Mouse (Mus musculus): ENCODE results near the gene Ttll11. TPM values are rescaled to one million over a fixed set of nuclear protein-coding genes. Genes with fewer than 3 reads are reported as not detected.

The Ttll11 gene
- polyA plus RNA-seq, 1 experiment = not detected

- Histone ChIP-seq H3K4me1 (ENCODE audit: control insufficient read depth, insufficient read depth, low read length) (no peaks in the 10 kb centered on the region), H3K27ac (ENCODE audit: insufficient read depth, low read depth, low read length) (no peak overlapping the region), H3K4me3 (ENCODE audit: insufficient read depth, low read length) (no peak overlapping the region)
- no peak for TF ChIP-seq POLR2A (IDR thresholded peaks at IDR 0.05; ENCODE audit: borderline replicate concordance, low read depth, low read length)
- TF ChIP-seq CTCF (IDR thresholded peaks at IDR 0.05; ENCODE audit: low read depth, low read length) = no peak
These were observed 145.4 kb downstream of the Ttll11 start for GRCm38 (mm10) chr2:35834198-35834913.

DNA sequence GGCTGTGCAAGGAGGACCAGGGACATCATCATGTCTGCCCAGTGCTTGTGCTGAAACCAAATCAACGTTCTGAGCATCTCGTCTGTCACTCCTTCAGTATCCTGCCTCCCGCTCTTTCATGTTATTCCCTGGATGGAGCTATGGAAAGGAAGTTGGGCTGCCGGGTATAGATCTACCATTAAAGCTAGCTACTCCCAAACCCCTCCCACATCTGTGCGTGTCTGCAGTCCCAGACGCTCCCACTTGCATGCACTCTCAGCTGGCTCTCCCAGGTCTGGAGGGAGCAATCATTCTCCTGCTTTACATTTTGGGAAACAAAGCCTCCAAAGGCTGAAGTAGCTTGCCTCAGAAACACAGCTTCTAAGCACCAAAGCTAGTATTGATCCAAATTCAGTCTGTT is 146.2 kb downstream of the Ttll11 start:
- Histone ChIP-seq H3K4me3 (ENCODE audit: insufficient read depth, low read length) (no peak overlapping the region), H3K4me1 (ENCODE audit: control insufficient read depth, insufficient read depth, low read length) (no peaks in the 10 kb centered on the region)
- TF ChIP-seq CTCF (IDR thresholded peaks at IDR 0.05; ENCODE audit: low read depth, low read length) (no peak), POLR2A (IDR thresholded peaks at IDR 0.05; ENCODE audit: borderline replicate concordance, low read depth, low read length) (no peak)

GRCm38 (mm10) chr2:35832742-35833425 is 146.8 kb downstream of the Ttll11 start:
- Histone ChIP-seq H3K27ac (ENCODE audit: insufficient read depth, low read depth, low read length) (no peak overlapping the region), H3K4me1 (ENCODE audit: control insufficient read depth, insufficient read depth, low read length) (no peaks in the 10 kb centered on the region), H3K4me3 (ENCODE audit: insufficient read depth, low read length) (no peak overlapping the region)

More for the DNA sequence above, 146.2 kb downstream of the Ttll11 start:
- H3K27ac ChIP-seq (ENCODE audit: insufficient read depth, low read depth, low read length) = no peak overlapping the region

DNA sequence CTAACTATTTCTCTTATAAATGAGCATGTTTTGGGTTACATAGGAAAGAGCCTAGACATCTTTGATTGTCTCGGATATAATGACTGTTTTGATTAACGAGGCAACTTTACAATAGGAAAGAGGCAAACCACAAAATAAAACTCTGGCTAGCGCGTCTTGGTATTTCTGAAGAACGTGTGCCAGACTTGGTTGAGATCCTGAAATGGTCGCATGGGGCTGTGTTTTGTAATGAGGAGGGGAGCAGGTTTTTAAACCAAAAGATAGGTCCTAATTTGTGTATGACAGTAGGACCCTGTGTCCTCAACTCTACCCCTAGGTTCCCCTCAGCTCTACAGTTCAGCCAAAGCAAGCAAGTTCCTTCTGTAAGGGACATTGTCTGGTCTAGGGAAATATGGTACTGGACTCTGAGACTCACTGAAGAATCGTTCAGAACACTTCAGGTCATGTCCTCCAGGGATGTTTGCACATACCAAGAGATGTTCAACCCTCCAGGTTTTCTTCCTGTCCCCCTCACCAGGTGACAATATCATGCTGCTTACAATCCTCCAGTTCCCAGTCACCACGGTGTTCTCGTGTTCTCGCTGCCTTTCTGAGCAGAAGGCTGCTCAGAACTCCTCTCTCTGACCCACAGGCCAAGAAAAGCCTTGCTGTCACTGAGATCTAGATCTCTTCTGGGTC is 147.7 kb downstream of the Ttll11 start:
- Histone ChIP-seq H3K27ac (ENCODE audit: insufficient read depth, low read depth, low read length) (no peak overlapping the region), H3K4me1 (ENCODE audit: control insufficient read depth, insufficient read depth, low read length) (no peaks in the 10 kb centered on the region), H3K4me3 (ENCODE audit: insufficient read depth, low read length) (no peak overlapping the region)
- no peak for TF ChIP-seq CTCF (IDR thresholded peaks at IDR 0.05; ENCODE audit: low read depth, low read length)
- TF ChIP-seq POLR2A (IDR thresholded peaks at IDR 0.05; ENCODE audit: borderline replicate concordance, low read depth, low read length) = no peak

More at GRCm38 (mm10) chr2:35832742-35833425, 146.8 kb downstream of the Ttll11 start:
- no peak for TF ChIP-seq POLR2A (IDR thresholded peaks at IDR 0.05; ENCODE audit: borderline replicate concordance, low read depth, low read length)

- Histone ChIP-seq H3K4me3 (ENCODE audit: insufficient read depth, low read length) (no peak overlapping the region), H3K27ac (ENCODE audit: insufficient read depth, low read depth, low read length) (no peak overlapping the region), H3K4me1 (ENCODE audit: control insufficient read depth, insufficient read depth, low read length) (no peaks in the 10 kb centered on the region)
- TF ChIP-seq CTCF (IDR thresholded peaks at IDR 0.05; ENCODE audit: low read depth, low read length) = no peak
- TF ChIP-seq POLR2A (IDR thresholded peaks at IDR 0.05; ENCODE audit: borderline replicate concordance, low read depth, low read length) = no peak
These were observed 148.5 kb downstream of the Ttll11 start for GRCm38 (mm10) chr2:35830966-35831903.

DNA sequence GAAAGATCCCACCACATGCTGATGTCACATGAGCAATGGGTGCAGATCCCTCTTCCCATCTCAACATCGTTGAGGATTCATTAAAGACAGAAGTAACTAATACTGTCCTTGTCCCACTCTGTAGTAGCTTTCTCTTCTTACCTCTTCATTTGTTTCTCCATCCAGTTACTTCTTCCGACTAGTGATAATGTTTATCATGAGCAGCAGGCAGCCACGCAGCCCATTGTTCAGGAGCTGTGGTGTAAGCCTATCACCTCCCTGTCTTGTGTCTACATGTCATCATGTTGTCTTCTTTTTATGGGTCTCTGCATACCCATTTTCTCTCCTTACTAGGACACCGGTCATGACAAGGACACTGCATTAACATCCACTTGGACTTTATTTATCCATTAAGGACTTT is 150.6 kb downstream of the Ttll11 start:
- TF ChIP-seq POLR2A (IDR thresholded peaks at IDR 0.05; ENCODE audit: borderline replicate concordance, low read depth, low read length) = no peak
- no peak for TF ChIP-seq CTCF (IDR thresholded peaks at IDR 0.05; ENCODE audit: low read depth, low read length)
- Histone ChIP-seq H3K4me3 (ENCODE audit: insufficient read depth, low read length) (no peak overlapping the region), H3K4me1 (ENCODE audit: control insufficient read depth, insufficient read depth, low read length) (no peaks in the 10 kb centered on the region)

GRCm38 (mm10) chr2:35827886-35828285 is 151.8 kb downstream of the Ttll11 start:
- TF ChIP-seq CTCF (IDR thresholded peaks at IDR 0.05; ENCODE audit: low read depth, low read length) (no peak), POLR2A (IDR thresholded peaks at IDR 0.05; ENCODE audit: borderline replicate concordance, low read depth, low read length) (no peak)
- Histone ChIP-seq H3K4me1 (ENCODE audit: control insufficient read depth, insufficient read depth, low read length) (no peaks in the 10 kb centered on the region), H3K27ac (ENCODE audit: insufficient read depth, low read depth, low read length) (no peak overlapping the region), H3K4me3 (ENCODE audit: insufficient read depth, low read length) (no peak overlapping the region)

More for the DNA sequence above, 150.6 kb downstream of the Ttll11 start:
- no peak overlapping the region for H3K27ac ChIP-seq (ENCODE audit: insufficient read depth, low read depth, low read length)

DNA sequence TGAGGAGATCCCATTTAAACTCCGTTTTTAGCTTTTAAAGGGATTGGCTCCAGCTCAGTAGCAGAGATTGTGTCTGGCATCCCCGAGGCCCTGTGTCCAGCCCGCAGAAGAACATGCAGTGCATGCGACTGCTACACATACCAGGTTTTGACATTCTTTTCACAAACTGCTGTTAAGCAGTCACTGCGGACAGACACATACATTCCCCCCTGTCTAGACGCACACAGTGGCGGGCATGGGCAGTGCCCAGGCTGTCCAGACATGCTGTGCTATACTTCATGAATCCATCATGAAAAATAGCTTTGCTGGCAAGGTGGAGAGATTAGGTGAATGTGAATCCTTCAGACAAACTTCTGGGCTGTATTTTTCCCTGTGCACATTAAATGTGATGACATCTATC is 154.6 kb downstream of the Ttll11 start:
- H3K27ac ChIP-seq (ENCODE audit: insufficient read depth, low read depth, low read length) = no peak overlapping the region
- H3K4me1 ChIP-seq (ENCODE audit: control insufficient read depth, insufficient read depth, low read length) = no peaks in the 10 kb centered on the region
- TF ChIP-seq POLR2A (IDR thresholded peaks at IDR 0.05; ENCODE audit: borderline replicate concordance, low read depth, low read length) (no peak), CTCF (IDR thresholded peaks at IDR 0.05; ENCODE audit: low read depth, low read length) (no peak)
- no peak overlapping the region for H3K4me3 ChIP-seq (ENCODE audit: insufficient read depth, low read length)

GRCm38 (mm10) chr2:35823589-35823988 is 156.1 kb downstream of the Ttll11 start:
- H3K4me3 ChIP-seq (ENCODE audit: insufficient read depth, low read length) = no peak overlapping the region
- TF ChIP-seq CTCF (IDR thresholded peaks at IDR 0.05; ENCODE audit: low read depth, low read length) = no peak
- no peak for TF ChIP-seq POLR2A (IDR thresholded peaks at IDR 0.05; ENCODE audit: borderline replicate concordance, low read depth, low read length)

More at GRCm38 (mm10) chr2:35823589-35823988, 156.1 kb downstream of the Ttll11 start:
- Histone ChIP-seq H3K4me1 (ENCODE audit: control insufficient read depth, insufficient read depth, low read length) (no peaks in the 10 kb centered on the region), H3K27ac (ENCODE audit: insufficient read depth, low read depth, low read length) (no peak overlapping the region)

All from bone marrow macrophage, adult 2 months (primary cell).